Mouse (Mus musculus) lung, embryonic 14.5 days (tissue): ENCODE data around the gene Olfr921. TPM values are rescaled to one million over a fixed set of nuclear protein-coding genes. Genes with fewer than 3 reads are reported as not detected.

ENCODE experiments used
- ATAC-seq: fragments of 200-750 bp; cut with Nextera tagmentation; 2 replicates; pipeline ENCODE4 v1.8.0; 2017; ENCODE audit warnings: mild to moderate bottlenecking, moderate TSS enrichment, moderate library complexity; ENCODE audit not compliant: insufficient read depth
- DNase-seq: peaks from one replicate; pipeline ENCODE4 v3.0.0-alpha.2; 2015
- H3K27ac ChIP-seq: fragments of 300-500 bp; sonication (generic); 2 replicates; pipeline ENCODE4 v1.5.1; 2014; ENCODE audit warnings: low read depth, mild to moderate bottlenecking, moderate library complexity
- H3K27me3 ChIP-seq: fragments of 300-500 bp; sonication (generic); 2 replicates; pipeline ENCODE4 v1.6.1; 2014; ENCODE audit warnings: low read length, control low read depth; ENCODE audit not compliant: insufficient read depth
- H3K36me3 ChIP-seq: fragments of 300-500 bp; sonication (generic); 2 replicates; pipeline ENCODE4 v1.6.1; 2014; ENCODE audit warnings: control low read depth; ENCODE audit not compliant: insufficient read depth
- H3K4me1 ChIP-seq: fragments of 300-500 bp; sonication (generic); 2 replicates; pipeline ENCODE4 v1.6.1; 2014; ENCODE audit warnings: antibody characterized with exemption, control low read depth; ENCODE audit not compliant: insufficient read depth
- H3K4me2 ChIP-seq: fragments of 300-500 bp; sonication (generic); 2 replicates; pipeline ENCODE4 v1.6.1; 2014; ENCODE audit warnings: mild to moderate bottlenecking
- H3K4me3 ChIP-seq: fragments of 300-500 bp; sonication (generic); 2 replicates; pipeline ENCODE4 v1.5.1; 2014; ENCODE audit warnings: low read depth, low read length
- H3K9ac ChIP-seq: fragments of 300-500 bp; sonication (generic); 2 replicates; pipeline ENCODE4 v1.6.1; 2014
- H3K9me3 ChIP-seq: fragments of 300-500 bp; sonication (generic); 2 replicates; pipeline ENCODE4 v1.6.1; 2016; ENCODE audit warnings: low read depth, low read length, control low read depth
- CTCF ChIP-seq: IDR thresholded peaks from 2 replicates; pipeline ENCODE4 v1.5.1; 2016; ENCODE audit warnings: antibody characterized with exemption, low read depth
- WGBS: fragments of 180-500 bp; shearing (Covaris S2); extraction: QIAGEN DNeasy Blood & Tissue Kit; methylation state at CpG from one replicate; pipeline ENCODE4 v1.1.7; 2014; 5-methylcytosine and 5-hydroxymethylcytosine counted together
- polyA plus RNA-seq: library from polyadenylated mRNA; unstranded; fragments of >200 nt; fragmentation: Nextera tagmentation; extraction: Ambion mirVana; gene quantifications from 2 replicates; pipeline ENCODE4 v1.2.1, GENCODE M21; 2014

The Olfr921 gene
- polyA plus RNA-seq: not detected in 2 replicates

- no peaks in the 10 kb centered on the region for H3K36me3 ChIP-seq
- DNase-seq (no peak), ATAC-seq (no peak)
- H3K9me3 ChIP-seq: no peaks in the 10 kb centered on the region
- TF ChIP-seq CTCF: no peak
- H3K27ac ChIP-seq: no peak within 1 kb of the TSS
- no peaks in the 10 kb centered on the region for H3K4me1 ChIP-seq
- no peak within 1 kb of the TSS for H3K9ac ChIP-seq
- H3K4me2 ChIP-seq: no peak within 1 kb of the TSS
- H3K4me3 ChIP-seq: no peak within 1 kb of the TSS
- H3K27me3 ChIP-seq: no peaks in the 10 kb centered on the region
Measured at GRCm38 (mm10) chr9:38772768-38773167, at the start of gene Olfr921. Gene Olfr921, plus strand, starts transcription at chr9:38773068.

GRCm38 (mm10) chr9:38724044-38724443, 48.8 kb upstream of the Olfr921 start:
- H3K4me2 ChIP-seq: no peak overlapping the region
- no peaks in the 10 kb centered on the region for H3K9me3 ChIP-seq
- no peak for ATAC-seq
- H3K27ac ChIP-seq: no peak overlapping the region
- 0 out of 2 replicates have a peak, but pooled peaks cover 18% of the 10 kb centered on the region for H3K36me3 ChIP-seq
- H3K4me1 ChIP-seq: no peaks in the 10 kb centered on the region
- H3K4me3 ChIP-seq: no peak overlapping the region
- no peak overlapping the region for H3K9ac ChIP-seq
- 89% methylated on average over 1 of the region's 1 CpGs for WGBS
- no peak for TF ChIP-seq CTCF
- DNase-seq: no peak
- H3K27me3 ChIP-seq: no peaks in the 10 kb centered on the region

GRCm38 (mm10) chr9:38728218-38728617, 44.6 kb upstream of the Olfr921 start:
- Histone ChIP-seq H3K4me2 (no peak overlapping the region), H3K9me3 (no peaks in the 10 kb centered on the region), H3K4me1 (no peaks in the 10 kb centered on the region), H3K27ac (no peak overlapping the region), H3K9ac (no peak overlapping the region), H3K4me3 (no peak overlapping the region), H3K36me3 (0 out of 2 replicates have a peak, but pooled peaks cover 15% of the 10 kb centered on the region), H3K27me3 (no peaks in the 10 kb centered on the region)
- 85% methylated on average over 3 of the region's 3 CpGs for WGBS
- ATAC-seq: no peak
- TF ChIP-seq CTCF: no peak
- no peak for DNase-seq

- Histone ChIP-seq H3K36me3 (peaks cover 5% of the 10 kb centered on the region; the same call in 1 of the 2 replicates), H3K9ac (no peak overlapping the region), H3K4me2 (no peak overlapping the region), H3K4me1 (no peaks in the 10 kb centered on the region), H3K4me3 (no peak overlapping the region), H3K9me3 (no peaks in the 10 kb centered on the region), H3K27me3 (no peaks in the 10 kb centered on the region), H3K27ac (no peak overlapping the region)
- DNase-seq (no peak), ATAC-seq (no peak)
- no peak for TF ChIP-seq CTCF
- 62% methylated on average over 1 of the region's 1 CpGs for WGBS
Measured at GRCm38 (mm10) chr9:38741408-38741807, 31.5 kb upstream of the Olfr921 start.

- no peak overlapping the region for H3K9ac ChIP-seq
- no peaks in the 10 kb centered on the region for H3K4me1 ChIP-seq
- H3K4me2 ChIP-seq: no peak overlapping the region
- H3K36me3 ChIP-seq: no peaks in the 10 kb centered on the region
- H3K9me3 ChIP-seq: no peaks in the 10 kb centered on the region
- no peak for TF ChIP-seq CTCF
- no peak for DNase-seq
- no peak overlapping the region for H3K4me3 ChIP-seq
- H3K27ac ChIP-seq: no peak overlapping the region
- no peaks in the 10 kb centered on the region for H3K27me3 ChIP-seq
- 89% methylated on average over 4 of the region's 4 CpGs for WGBS
- no peak for ATAC-seq
Measured at GRCm38 (mm10) chr9:38744619-38745315, 28.1 kb upstream of the Olfr921 start.

- H3K4me1 ChIP-seq: no peaks in the 10 kb centered on the region
- no peak within 1 kb of the TSS for H3K4me3 ChIP-seq
- H3K27ac ChIP-seq: no peak within 1 kb of the TSS
- ATAC-seq: no peak
- DNase-seq: no peak
- no peaks in the 10 kb centered on the region for H3K36me3 ChIP-seq
- WGBS: 78% methylated on average over 1 of the region's 1 CpGs
- no peaks in the 10 kb centered on the region for H3K27me3 ChIP-seq
- no peak within 1 kb of the TSS for H3K4me2 ChIP-seq
- no peak for TF ChIP-seq CTCF
- H3K9ac ChIP-seq: no peak within 1 kb of the TSS
- no peaks in the 10 kb centered on the region for H3K9me3 ChIP-seq
Measured at GRCm38 (mm10) chr9:38751999-38752398, 20.9 kb upstream of the Olfr921 start, which contains the start of gene Olfr920. Gene Olfr920, plus strand, starts transcription at chr9:38752299.

- WGBS: 81% methylated on average over 2 of the region's 2 CpGs
- Histone ChIP-seq H3K4me3 (no peak overlapping the region), H3K9ac (no peak overlapping the region), H3K27me3 (no peaks in the 10 kb centered on the region), H3K4me1 (no peaks in the 10 kb centered on the region), H3K4me2 (no peak overlapping the region), H3K9me3 (no peaks in the 10 kb centered on the region), H3K27ac (no peak overlapping the region), H3K36me3 (no peaks in the 10 kb centered on the region)
- DNase-seq (no peak), ATAC-seq (no peak)
- no peak for TF ChIP-seq CTCF
Measured at GRCm38 (mm10) chr9:38792689-38793088, 19.8 kb downstream of the Olfr921 start.
